ENCODE assay signal across 9 mouse cellular contexts in genomic region chr5:120579211-120579897, GRCm38 (mm10). TPM values are rescaled to one million over a fixed set of nuclear protein-coding genes. Genes with fewer than 3 reads are reported as not detected.
DNase-seq lines count a peak whose midpoint lies in the region; ATAC-seq lines count a peak whose summit lies in the region.
"Had no signal": no experiment of that assay in that cellular context is flagged by ENCODE, and none has a peak within 500 bp of the region (broad histone marks: within the 10 kb centered on the region; RNA-seq: fewer than 3 reads in every experiment).

No protein-coding gene starts in this region.

- peak overlapping the region; percentile 17; the same call in 1 of the 2 replicates for H3K4me2 ChIP-seq in intestine, embryonic 16.5 days (ENCODE audit: low read depth, low read length)

- H3K9ac ChIP-seq in intestine, embryonic 16.5 days (ENCODE audit: low read depth, low read length): peak overlapping the region; percentile 42; the same call in 1 of the 2 replicates

- intact Hi-C loops in gastrocnemius, postnatal 36 days (cut with DNase I): no loop called here

- H3K27ac ChIP-seq in brown adipose tissue, adult 24 weeks (replicated peaks; ENCODE audit: low read depth, low read length): peak overlapping the region; percentile 95
- H3K27ac ChIP-seq in intestine, embryonic 16.5 days (ENCODE audit: low read length): peak overlapping the region; percentile 51

- H3K4me3 ChIP-seq in brown adipose tissue, adult 24 weeks (ENCODE audit: insufficient read depth, low read depth, low read length): peak overlapping the region; percentile 25
- no peak overlapping the region for H3K4me3 ChIP-seq in intestine, embryonic 16.5 days (ENCODE audit: low read length)

- no peaks in the 10 kb centered on the region for H3K9me3 ChIP-seq in intestine, embryonic 16.5 days (ENCODE audit: control insufficient read depth, low read length)

- H3K27me3 ChIP-seq in intestine, embryonic 16.5 days (replicated peaks; ENCODE audit: control insufficient read depth, insufficient read depth, low read length): no peaks in the 10 kb centered on the region
- no peaks in the 10 kb centered on the region for H3K27me3 ChIP-seq in splenic B cell, adult 2 months (ENCODE audit: control insufficient read depth, insufficient read depth, low read length, poor library complexity, severe bottlenecking)

- H3K36me3 ChIP-seq in intestine, embryonic 16.5 days (ENCODE audit: control insufficient read depth, insufficient read depth, low read length): peaks cover 3% of the 10 kb centered on the region; the same call in 1 of the 2 replicates
- no peaks in the 10 kb centered on the region; the same call in 1 of the 2 replicates for H3K36me3 ChIP-seq in splenic B cell, adult 2 months (ENCODE audit: control insufficient read depth, insufficient read depth, low read length, poor library complexity, severe bottlenecking)

- DNase-seq in cerebellum, adult 18-20 months: peak; percentile 67 to 72
- DNase-seq in cerebellum, adult 8-10 months: no peak
- peak; percentile 69 to 80 for DNase-seq in gastrocnemius, postnatal 36 days
- peak; percentile 67 for DNase-seq in splenic B cell, adult 2 months (ENCODE audit: low read depth, low spot score)
- DNase-seq in Muller cell, postnatal 12 days (ENCODE audit: inconsistent ontology term): no peak

- peaks cover 36% of the 10 kb centered on the region for H3K4me1 ChIP-seq in brown adipose tissue, adult 24 weeks (ENCODE audit: control insufficient read depth, insufficient read depth, insufficient read length, low read length)
- peaks cover 36% of the 10 kb centered on the region for H3K4me1 ChIP-seq in intestine, embryonic 16.5 days (ENCODE audit: control insufficient read depth, insufficient read depth, low read length)

- 39% methylated on average over 26 of the region's 26 CpGs for WGBS in intestine, embryonic 16.5 days

- peak; percentile 41 for ATAC-seq in intestine, embryonic 16.5 days
- peak; percentile 51 for ATAC-seq in megakaryocyte, adult 5-6 weeks (ENCODE audit: poor library complexity, severe bottlenecking)

RNA-seq across cellular contexts. Expression of gene Tpcn1, which starts 9.1 kb away (rescaled TPM):
- polyA plus RNA-seq in brown adipose tissue, adult 24 weeks (2012; ENCODE audit: insufficient read depth, insufficient read length, missing spikeins): 28.6 and 39.1 TPM in 2 replicates
- total RNA-seq in gastrocnemius, postnatal 36 days (2021): 10 to 100 TPM; 35.2 to 44.6 TPM
- 21.4 and 23.9 TPM in 2 replicates for polyA plus RNA-seq in intestine, embryonic 16.5 days (2015; fragmentation: Nextera tagmentation; extraction: Ambion mirVana)
- total RNA-seq in megakaryocyte, adult 5-6 weeks (2015): 37.6 and 38.3 TPM in 2 replicates
- 15.8 and 18.2 TPM in 2 replicates for total RNA-seq in megakaryocyte, adult 5-6 weeks (2017)

RNA-seq across cellular contexts. Expression of gene Iqcd, which starts 9.5 kb away (rescaled TPM):
- not detected in 2 replicates for polyA plus RNA-seq in brown adipose tissue, adult 24 weeks (2012; ENCODE audit: insufficient read depth, insufficient read length, missing spikeins)
- total RNA-seq in gastrocnemius, postnatal 36 days (2021): under 1 TPM in 1 of 2 experiments, not detected in 1; 0.15 TPM
- polyA plus RNA-seq in intestine, embryonic 16.5 days (2015; fragmentation: Nextera tagmentation; extraction: Ambion mirVana): 0.17 and 0.27 TPM in 2 replicates
- total RNA-seq in megakaryocyte, adult 5-6 weeks (2015): 0.18 and 0.98 TPM in 2 replicates
- total RNA-seq in megakaryocyte, adult 5-6 weeks (2017): 0.11 and 0.45 TPM in 2 replicates

RNA-seq across cellular contexts. Expression of gene Rita1, which starts 33.0 kb away (rescaled TPM):
- 11.3 and 15.3 TPM in 2 replicates for polyA plus RNA-seq in brown adipose tissue, adult 24 weeks (2012; ENCODE audit: insufficient read depth, insufficient read length, missing spikeins)
- 1 to 10 TPM; 5.6 to 6.8 TPM for total RNA-seq in gastrocnemius, postnatal 36 days (2021)
- polyA plus RNA-seq in intestine, embryonic 16.5 days (2015; fragmentation: Nextera tagmentation; extraction: Ambion mirVana): 12.7 and 12.8 TPM in 2 replicates
- total RNA-seq in megakaryocyte, adult 5-6 weeks (2015): 1.5 and 3.0 TPM in 2 replicates
- total RNA-seq in megakaryocyte, adult 5-6 weeks (2017): 2.2 and 3.2 TPM in 2 replicates

RNA-seq across cellular contexts. Expression of gene Ddx54, which starts 33.2 kb away (rescaled TPM):
- 10.3 and 13.0 TPM in 2 replicates for polyA plus RNA-seq in brown adipose tissue, adult 24 weeks (2012; ENCODE audit: insufficient read depth, insufficient read length, missing spikeins)
- total RNA-seq in gastrocnemius, postnatal 36 days (2021): 10 to 100 TPM; 15.8 to 17.7 TPM
- 50.8 and 51.4 TPM in 2 replicates for polyA plus RNA-seq in intestine, embryonic 16.5 days (2015; fragmentation: Nextera tagmentation; extraction: Ambion mirVana)
- total RNA-seq in megakaryocyte, adult 5-6 weeks (2015): 7.7 and 7.9 TPM in 2 replicates
- 21.3 and 22.6 TPM in 2 replicates for total RNA-seq in megakaryocyte, adult 5-6 weeks (2017)

RNA-seq across cellular contexts. Expression of gene Cfap73, which starts 54.7 kb away (rescaled TPM):
- not detected in 2 replicates for polyA plus RNA-seq in brown adipose tissue, adult 24 weeks (2012; ENCODE audit: insufficient read depth, insufficient read length, missing spikeins)
- total RNA-seq in gastrocnemius, postnatal 36 days (2021): not detected
- 0.24 TPM in 1 of 2 replicates, not detected in the other for polyA plus RNA-seq in intestine, embryonic 16.5 days (2015; fragmentation: Nextera tagmentation; extraction: Ambion mirVana)
- total RNA-seq in megakaryocyte, adult 5-6 weeks (2015): not detected in 2 replicates
- total RNA-seq in megakaryocyte, adult 5-6 weeks (2017): not detected in 2 replicates
- total RNA-seq: MEL had no signal

Comparison
In these comparisons a context has a peak if more than half of its experiments do, and no peak if none do; other contexts are left out.
1. DNase-seq: peak in cerebellum, adult 18-20 months (2 of 2), gastrocnemius, postnatal 36 days (2 of 2) and splenic B cell, adult 2 months (single experiment); none in cerebellum, adult 8-10 months (single experiment) and Muller cell, postnatal 12 days (single experiment).